Comparison of ENCODE assay signal across 35 mouse cellular contexts in the genomic region with DNA sequence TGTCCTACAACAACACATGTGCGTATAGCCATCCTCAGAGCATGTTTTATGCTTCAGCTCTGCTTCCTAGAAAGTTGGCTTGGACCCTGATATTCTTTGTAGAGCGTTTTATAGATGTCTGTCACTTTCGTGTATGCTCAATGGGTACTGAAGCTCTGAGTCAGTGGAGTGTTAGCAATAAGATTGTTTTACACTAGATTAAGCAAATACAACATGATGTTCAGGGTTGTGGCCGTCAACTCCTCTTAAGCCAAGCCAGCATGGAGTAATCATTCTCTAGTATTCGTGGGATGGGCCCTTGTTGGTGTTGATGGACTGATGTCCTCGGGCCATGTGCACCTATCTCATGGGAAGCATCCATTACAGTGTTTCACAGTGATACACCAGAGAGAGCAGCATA.
"Had no signal": no experiment of that assay in that cellular context is flagged by ENCODE, and none has a peak within 500 bp of the region (broad histone marks: within the 10 kb centered on the region; RNA-seq: fewer than 3 reads in every experiment).

No protein-coding gene starts in this region.

- H3K27me3 ChIP-seq: heart, embryonic 12.5 days; heart, embryonic 13.5 days; heart, embryonic 15.5 days; hindbrain, embryonic 15.5 days; intestine, embryonic 15.5 days; kidney, embryonic 15.5 days had no signal

- H3K4me3 ChIP-seq: heart, embryonic 10.5 days; heart, embryonic 12.5 days; heart, embryonic 13.5 days; heart, embryonic 15.5 days; hindbrain, embryonic 10.5 days; hindbrain, embryonic 12.5 days; hindbrain, embryonic 13.5 days; hindbrain, embryonic 15.5 days; intestine, embryonic 15.5 days; kidney, embryonic 15.5 days; layer of hippocampus, adult 2 months had no signal

- H3K9ac ChIP-seq: heart, embryonic 12.5 days; heart, embryonic 13.5 days; heart, embryonic 15.5 days; hindbrain, embryonic 12.5 days; hindbrain, embryonic 13.5 days; hindbrain, embryonic 14.5 days; hindbrain, embryonic 15.5 days; intestine, embryonic 15.5 days; kidney, embryonic 15.5 days had no signal

- H3K9me3 ChIP-seq: heart, embryonic 10.5 days; heart, embryonic 12.5 days; heart, embryonic 13.5 days; heart, embryonic 15.5 days; hindbrain, embryonic 10.5 days; hindbrain, embryonic 12.5 days; hindbrain, embryonic 13.5 days; hindbrain, embryonic 15.5 days; intestine, embryonic 15.5 days; kidney, embryonic 15.5 days had no signal

- H3K27ac ChIP-seq: heart, embryonic 10.5 days; heart, embryonic 13.5 days; heart, embryonic 15.5 days; hindbrain, embryonic 10.5 days; hindbrain, embryonic 12.5 days; hindbrain, embryonic 13.5 days; hindbrain, embryonic 14.5 days; hindbrain, embryonic 15.5 days; hindbrain, postnatal 0 days; intestine, embryonic 15.5 days; kidney, embryonic 15.5 days; kidney, postnatal 0 days; layer of hippocampus, adult 2 months had no signal

- H3K4me2 ChIP-seq: heart, embryonic 11.5 days; heart, embryonic 12.5 days; heart, embryonic 13.5 days; heart, embryonic 15.5 days; hindbrain, embryonic 12.5 days; hindbrain, embryonic 13.5 days; hindbrain, embryonic 14.5 days; hindbrain, embryonic 15.5 days; intestine, embryonic 15.5 days; kidney, embryonic 15.5 days had no signal

- DNase-seq: heart, postnatal 10 days; heart, postnatal 14 days; heart, postnatal 36 days; heart, postnatal 4 days; kidney, adult 11 months; kidney, adult 18-20 months; kidney, adult 2 months; kidney, adult 8-10 months; kidney, adult 9 months; kidney, postnatal 10 days; kidney, postnatal 14 days; kidney, postnatal 25 days; kidney, postnatal 36 days; kidney, postnatal 4 days; layer of hippocampus, adult 9-11 months; layer of hippocampus, postnatal 36 days had no signal

- H3K36me3 ChIP-seq: heart, embryonic 10.5 days; heart, embryonic 12.5 days; heart, embryonic 13.5 days; heart, embryonic 15.5 days; hindbrain, embryonic 10.5 days; hindbrain, embryonic 12.5 days; hindbrain, embryonic 13.5 days; hindbrain, embryonic 15.5 days; intestine, embryonic 15.5 days; kidney, embryonic 15.5 days had no signal

- H3K4me1 ChIP-seq: heart, embryonic 10.5 days; heart, embryonic 12.5 days; heart, embryonic 13.5 days; heart, embryonic 15.5 days; hindbrain, embryonic 12.5 days; intestine, embryonic 15.5 days; kidney, embryonic 15.5 days had no signal

- ATAC-seq: hindbrain, embryonic 16.5 days; hindbrain, postnatal 0 days; inflammation-experienced regulatory T-cells, adult 6 months; intestine, embryonic 15.5 days; intestine, embryonic 16.5 days; intestine, postnatal 0 days had no signal
